Mouse (Mus musculus): ENCODE measurements around the gene Socs2.
"Not testable (repeated sequence)": the region's sequence is repeated elsewhere in the genome, so short reads cannot be mapped to it uniquely, and the experiment has no call there.

Gene Socs2

GRCm38 (mm10) chr10:95394819-95395812 lies 21.9 kb downstream of the Socs2 start:
- Histone ChIP-seq H3K9me3 (ENCODE audit: low read length) (no peaks in the 10 kb centered on the region), H3K27me3 (ENCODE audit: insufficient read depth, low read length) (no peaks in the 10 kb centered on the region), H3K4me1 (replicated peaks; ENCODE audit: low read depth, low read length) (peaks cover 44% of the 10 kb centered on the region), H3K36me3 (ENCODE audit: insufficient read depth, low read length) (peaks cover 9% of the 10 kb centered on the region), H3K4me3 (replicated peaks; ENCODE audit: low read length) (no peak overlapping the region)
- TF ChIP-seq CTCF (conservative IDR thresholded peaks at IDR 0.05; ENCODE audit: low read length) (no peak), NANOG (IDR thresholded peaks at IDR 0.05; ENCODE audit: borderline replicate concordance, low read length) (no peak), POU5F1 (IDR thresholded peaks at IDR 0.05; ENCODE audit: borderline replicate concordance, low read length) (no peak)

GRCm38 (mm10) chr10:95392073-95392472 lies 24.9 kb downstream of the Socs2 start:
- H3K27me3 ChIP-seq (ENCODE audit: insufficient read depth, low read length), result no peaks in the 10 kb centered on the region
- no peaks in the 10 kb centered on the region for H3K9me3 ChIP-seq (ENCODE audit: low read length)
- TF ChIP-seq CTCF (conservative IDR thresholded peaks at IDR 0.05; ENCODE audit: low read length) (no peak), POU5F1 (IDR thresholded peaks at IDR 0.05; ENCODE audit: borderline replicate concordance, low read length) (no peak), NANOG (IDR thresholded peaks at IDR 0.05; ENCODE audit: borderline replicate concordance, low read length) (no peak)
- H3K36me3 ChIP-seq (ENCODE audit: insufficient read depth, low read length), result peaks cover 32% of the 10 kb centered on the region
- peaks cover 36% of the 10 kb centered on the region for H3K4me1 ChIP-seq (replicated peaks; ENCODE audit: low read depth, low read length)
- no peak overlapping the region for H3K4me3 ChIP-seq (replicated peaks; ENCODE audit: low read length)

GRCm38 (mm10) chr10:95390871-95391270 lies 26.1 kb downstream of the Socs2 start:
- Histone ChIP-seq H3K4me3 (replicated peaks; ENCODE audit: low read length) (no peak overlapping the region), H3K9me3 (ENCODE audit: low read length) (no peaks in the 10 kb centered on the region), H3K4me1 (replicated peaks; ENCODE audit: low read depth, low read length) (peaks cover 48% of the 10 kb centered on the region), H3K27me3 (ENCODE audit: insufficient read depth, low read length) (no peaks in the 10 kb centered on the region), H3K36me3 (ENCODE audit: insufficient read depth, low read length) (peaks cover 36% of the 10 kb centered on the region)
- TF ChIP-seq CTCF (conservative IDR thresholded peaks at IDR 0.05; ENCODE audit: low read length) (no peak), POU5F1 (IDR thresholded peaks at IDR 0.05; ENCODE audit: borderline replicate concordance, low read length) (no peak), NANOG (IDR thresholded peaks at IDR 0.05; ENCODE audit: borderline replicate concordance, low read length) (no peak)

GRCm38 (mm10) chr10:95389805-95390204 lies 27.2 kb downstream of the Socs2 start:
- Histone ChIP-seq H3K36me3 (ENCODE audit: insufficient read depth, low read length) (peaks cover 36% of the 10 kb centered on the region), H3K4me1 (replicated peaks; ENCODE audit: low read depth, low read length) (peaks cover 50% of the 10 kb centered on the region)
- not testable (repeated sequence) for H3K9me3 ChIP-seq (ENCODE audit: low read length); H3K27me3 ChIP-seq (ENCODE audit: insufficient read depth, low read length); H3K4me3 ChIP-seq (replicated peaks; ENCODE audit: low read length)

- H3K4me1 ChIP-seq (replicated peaks; ENCODE audit: low read depth, low read length), result peaks cover 45% of the 10 kb centered on the region
- H3K4me3 ChIP-seq (replicated peaks; ENCODE audit: low read length), result peak overlapping the region; percentile 7; the same call in 1 of the 2 replicates
- H3K9me3 ChIP-seq (ENCODE audit: low read length), result no peaks in the 10 kb centered on the region
- peaks cover 36% of the 10 kb centered on the region for H3K36me3 ChIP-seq (ENCODE audit: insufficient read depth, low read length)
- no peak for TF ChIP-seq POU5F1 (IDR thresholded peaks at IDR 0.05; ENCODE audit: borderline replicate concordance, low read length)
- TF ChIP-seq NANOG (IDR thresholded peaks at IDR 0.05; ENCODE audit: borderline replicate concordance, low read length), result no peak
- no peak for TF ChIP-seq CTCF (conservative IDR thresholded peaks at IDR 0.05; ENCODE audit: low read length)
- H3K27me3 ChIP-seq (ENCODE audit: insufficient read depth, low read length), result no peaks in the 10 kb centered on the region
Measured at GRCm38 (mm10) chr10:95388821-95389477, 28.0 kb downstream of the Socs2 start.

- TF ChIP-seq NANOG (IDR thresholded peaks at IDR 0.05; ENCODE audit: borderline replicate concordance, low read length) (no peak), POU5F1 (IDR thresholded peaks at IDR 0.05; ENCODE audit: borderline replicate concordance, low read length) (no peak), CTCF (conservative IDR thresholded peaks at IDR 0.05; ENCODE audit: low read length) (no peak)
- Histone ChIP-seq H3K4me3 (replicated peaks; ENCODE audit: low read length) (peak overlapping the region; percentile 37), H3K27me3 (ENCODE audit: insufficient read depth, low read length) (no peaks in the 10 kb centered on the region), H3K9me3 (ENCODE audit: low read length) (peaks cover 3% of the 10 kb centered on the region), H3K4me1 (replicated peaks; ENCODE audit: low read depth, low read length) (peaks cover 37% of the 10 kb centered on the region), H3K36me3 (ENCODE audit: insufficient read depth, low read length) (peaks cover 33% of the 10 kb centered on the region)
Measured at GRCm38 (mm10) chr10:95386527-95386926, 30.5 kb downstream of the Socs2 start.

GRCm38 (mm10) chr10:95385801-95386203 lies 31.2 kb downstream of the Socs2 start:
- H3K9me3 ChIP-seq (ENCODE audit: low read length), result peaks cover 10% of the 10 kb centered on the region
- no peak overlapping the region for H3K4me3 ChIP-seq (replicated peaks; ENCODE audit: low read length)
- TF ChIP-seq NANOG (IDR thresholded peaks at IDR 0.05; ENCODE audit: borderline replicate concordance, low read length), result no peak
- peaks cover 33% of the 10 kb centered on the region for H3K36me3 ChIP-seq (ENCODE audit: insufficient read depth, low read length)
- no peaks in the 10 kb centered on the region for H3K27me3 ChIP-seq (ENCODE audit: insufficient read depth, low read length)
- peaks cover 36% of the 10 kb centered on the region for H3K4me1 ChIP-seq (replicated peaks; ENCODE audit: low read depth, low read length)

GRCm38 (mm10) chr10:95385081-95385480 lies 31.9 kb downstream of the Socs2 start:
- H3K36me3 ChIP-seq (ENCODE audit: insufficient read depth, low read length), result peaks cover 31% of the 10 kb centered on the region
- peaks cover 34% of the 10 kb centered on the region for H3K4me1 ChIP-seq (replicated peaks; ENCODE audit: low read depth, low read length)
- H3K9me3 ChIP-seq (ENCODE audit: low read length), result peaks cover 17% of the 10 kb centered on the region
- H3K4me3 ChIP-seq (replicated peaks; ENCODE audit: low read length), result no peak overlapping the region
- no peaks in the 10 kb centered on the region for H3K27me3 ChIP-seq (ENCODE audit: insufficient read depth, low read length)
- TF ChIP-seq CTCF (conservative IDR thresholded peaks at IDR 0.05; ENCODE audit: low read length) (no peak), NANOG (IDR thresholded peaks at IDR 0.05; ENCODE audit: borderline replicate concordance, low read length) (no peak), POU5F1 (IDR thresholded peaks at IDR 0.05; ENCODE audit: borderline replicate concordance, low read length) (no peak)
